14 mouse cellular contexts compared by ENCODE assay signal in the genomic region with DNA sequence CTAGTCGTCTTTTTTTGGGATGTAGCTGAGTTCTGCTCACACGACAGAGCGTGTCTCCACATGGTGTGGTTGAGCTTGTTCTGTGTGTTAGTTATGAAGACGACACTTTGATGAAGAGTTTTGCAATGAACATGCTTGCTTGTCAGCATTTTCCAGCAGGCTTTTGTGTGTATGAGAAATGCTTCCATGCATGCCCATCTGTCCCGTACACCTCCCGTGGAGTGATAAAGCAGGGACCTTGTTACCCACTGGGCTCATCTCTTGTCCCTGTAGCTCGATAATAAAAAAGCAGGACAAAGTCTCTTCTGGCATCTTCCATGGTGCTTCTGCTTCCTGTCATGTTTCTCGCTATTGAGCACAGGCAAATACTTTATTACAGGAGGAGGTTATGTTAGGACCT. TPM values are rescaled to one million over a fixed set of nuclear protein-coding genes. Genes with fewer than 3 reads are reported as not detected.
"Had no signal": no experiment of that assay in that cellular context is flagged by ENCODE, and none has a peak within 500 bp of the region (broad histone marks: within the 10 kb centered on the region; RNA-seq: fewer than 3 reads in every experiment).

No protein-coding gene starts in this region.

- ATAC-seq: lung, postnatal 0 days; midbrain, embryonic 13.5 days had no signal

- DNase-seq: kidney, postnatal 14 days; lung, adult 2 months; lung, postnatal 36 days; spleen, adult 18-20 months; thymus, adult 2 months; thymus, postnatal 25 days had no signal

RNA-seq across cellular contexts. Expression of gene Krt222, which starts 8.8 kb away (rescaled TPM):
- total RNA-seq: megakaryocyte progenitor cell, adult 5-6 weeks had no signal

RNA-seq across cellular contexts. Expression of gene Krt24, which starts 32.4 kb away (rescaled TPM):
- total RNA-seq: layer of hippocampus, adult 8-10 months; layer of hippocampus, postnatal 14 days; left cerebral cortex, adult 2 months; left cerebral cortex, postnatal 14 days; megakaryocyte progenitor cell, adult 5-6 weeks; midbrain, postnatal 0 days had no signal
